Mouse (Mus musculus) lung, adult 2 months (tissue): ENCODE data around the gene Gsdme. TPM values are rescaled to one million over a fixed set of nuclear protein-coding genes. Genes with fewer than 3 reads are reported as not detected.
A peak's percentile ranks its signal among the peaks of the same experiment; 100 is the strongest.

Experiments
- DNase-seq: peaks from one replicate; pipeline ENCODE4 v3.0.0; 2022
- H3K4me1 ChIP-seq: fragments of 200-500 bp; 2 replicates; pipeline ENCODE4 v1.6.1; 2011; ENCODE audit warnings: low read length; ENCODE audit not compliant: control insufficient read depth, insufficient read depth
- H3K4me3 ChIP-seq: fragments of 200-500 bp; replicated peaks from 2 replicates; pipeline ENCODE3; 2011; ENCODE audit warnings: low read depth, mild to moderate bottlenecking, control low read depth, low read length; ENCODE audit errors: extremely low read depth
- CTCF ChIP-seq: fragments of 200-500 bp; IDR thresholded peaks from 2 replicates; pipeline ENCODE4 v1.5.1; 2011; ENCODE audit warnings: mild to moderate bottlenecking, low read length, control low read depth; ENCODE audit not compliant: insufficient read depth
- POLR2A ChIP-seq: fragments of 200-500 bp; IDR thresholded peaks from 2 replicates; pipeline ENCODE4 v1.6.1; 2011; ENCODE audit warnings: low read depth, mild to moderate bottlenecking, control low read depth, low read length, borderline replicate concordance; ENCODE audit errors: extremely low read depth
- whole genome bisulfite sequencing: fragments of 180-500 bp; shearing (Covaris S2); methylation state at CpG from one replicate; pipeline ENCODE4 v1.1.7; 2018; 5-methylcytosine and 5-hydroxymethylcytosine counted together
- polyA plus RNA-seq: library from polyadenylated mRNA; depleted of rRNA; stranded (reverse); fragments of >200 nt; gene quantifications from 2 replicates; pipeline ENCODE4 v1.2.3, GENCODE M21; 2012

Gsdme gene
- polyA plus RNA-seq, 1 experiment: 0.75 TPM

- DNase-seq: no peak
- Histone ChIP-seq H3K4me1 (no peaks in the 10 kb centered on the region), H3K4me3 (no peak overlapping the region)
- no peak for TF ChIP-seq POLR2A
- TF ChIP-seq CTCF: no peak
- 82% methylated on average over 4 of the region's 4 CpGs for WGBS
Observed at GRCm38 (mm10) chr6:50205093-50205492, 58.6 kb downstream of the Gsdme start.

GRCm38 (mm10) chr6:50204356-50204755, 59.3 kb downstream of the Gsdme start:
- 91% methylated on average over 4 of the region's 4 CpGs for WGBS
- TF ChIP-seq POLR2A (no peak), CTCF (no peak)
- DNase-seq: no peak
- Histone ChIP-seq H3K4me1 (no peaks in the 10 kb centered on the region), H3K4me3 (no peak overlapping the region)

GRCm38 (mm10) chr6:50193851-50194250, 69.8 kb downstream of the Gsdme start:
- H3K4me3 ChIP-seq: no peak overlapping the region
- no peak for DNase-seq
- H3K4me1 ChIP-seq: no peaks in the 10 kb centered on the region
- TF ChIP-seq POLR2A (no peak), CTCF (no peak)
- WGBS: 90% methylated on average over 5 of the region's 5 CpGs

GRCm38 (mm10) chr6:50192822-50193221, 70.8 kb downstream of the Gsdme start:
- no peak for DNase-seq
- Histone ChIP-seq H3K4me3 (no peak overlapping the region), H3K4me1 (peaks cover 3% of the 10 kb centered on the region; the same call in 1 of the 2 replicates)
- 81% methylated on average over 3 of the region's 3 CpGs for WGBS
- TF ChIP-seq CTCF (no peak), POLR2A (no peak)

GRCm38 (mm10) chr6:50192169-50192568, 71.5 kb downstream of the Gsdme start:
- Histone ChIP-seq H3K4me3 (no peak overlapping the region), H3K4me1 (peaks cover 3% of the 10 kb centered on the region; the same call in 1 of the 2 replicates)
- no peak for DNase-seq
- 70% methylated on average over 1 of the region's 1 CpGs for WGBS
- no peak for TF ChIP-seq CTCF
- TF ChIP-seq POLR2A: no peak

- Histone ChIP-seq H3K4me3 (no peak overlapping the region), H3K4me1 (peaks cover 3% of the 10 kb centered on the region; the same call in 1 of the 2 replicates)
- no peak for DNase-seq
- TF ChIP-seq CTCF (no peak), POLR2A (no peak)
- 77% methylated on average over 3 of the region's 3 CpGs for WGBS
Observed at GRCm38 (mm10) chr6:50191605-50192004, 72.1 kb downstream of the Gsdme start.

- DNase-seq: no peak
Observed at GRCm38 (mm10) chr6:50189376-50189775, 74.3 kb downstream of the Gsdme start.

GRCm38 (mm10) chr6:50187955-50188354, 75.7 kb downstream of the Gsdme start:
- Histone ChIP-seq H3K4me1 (peaks cover 3% of the 10 kb centered on the region; the same call in 1 of the 2 replicates), H3K4me3 (peak overlapping the region; percentile 29)
- DNase-seq: no peak
- TF ChIP-seq CTCF (no peak), POLR2A (no peak)
- 62% methylated on average over 4 of the region's 4 CpGs for WGBS

More at GRCm38 (mm10) chr6:50189376-50189775, 74.3 kb downstream of the Gsdme start:
- TF ChIP-seq POLR2A (no peak), CTCF (no peak)
- Histone ChIP-seq H3K4me1 (peaks cover 3% of the 10 kb centered on the region; the same call in 1 of the 2 replicates), H3K4me3 (no peak overlapping the region)

- no peak for DNase-seq
- no peaks in the 10 kb centered on the region for H3K4me1 ChIP-seq
- H3K4me3 ChIP-seq: no peak overlapping the region
- no peak for TF ChIP-seq CTCF
- no peak for TF ChIP-seq POLR2A
- 39% methylated on average over 4 of the region's 4 CpGs for WGBS
Observed at GRCm38 (mm10) chr6:50180189-50180588, 83.5 kb downstream of the Gsdme start.

- H3K4me3 ChIP-seq: no peak overlapping the region
- TF ChIP-seq POLR2A (no peak), CTCF (no peak)
- no peak for DNase-seq
- no peaks in the 10 kb centered on the region for H3K4me1 ChIP-seq
- 89% methylated on average over 1 of the region's 1 CpGs for WGBS
Observed at GRCm38 (mm10) chr6:50175736-50176135, 87.9 kb downstream of the Gsdme start.
